Mouse (Mus musculus) right cerebral cortex, adult 18-20 months (tissue): ENCODE results near the gene Adad2.

Experiments used
- DNase-seq: peaks from one replicate; pipeline ENCODE4 v3.0.0; 2022; ENCODE audit warnings: mixed read lengths

The Adad2 gene

GRCm38 (mm10) chr8:119644429-119644960, 31.9 kb downstream of the Adad2 start:
- no peak for DNase-seq

GRCm38 (mm10) chr8:119644981-119645597, 32.5 kb downstream of the Adad2 start:
- DNase-seq = no peak

- DNase-seq = no peak
Measured at GRCm38 (mm10) chr8:119646197-119646596, 33.6 kb downstream of the Adad2 start.

- DNase-seq = no peak
Measured at GRCm38 (mm10) chr8:119646846-119647245, 34.3 kb downstream of the Adad2 start.

- DNase-seq = no peak
Measured at GRCm38 (mm10) chr8:119651324-119651723, 38.8 kb downstream of the Adad2 start.

GRCm38 (mm10) chr8:119656709-119657464, 44.3 kb downstream of the Adad2 start:
- DNase-seq = no peak

- DNase-seq = no peak
Measured at GRCm38 (mm10) chr8:119661081-119661480, 48.5 kb downstream of the Adad2 start.

- no peak for DNase-seq
Measured at GRCm38 (mm10) chr8:119661892-119662291, 49.3 kb downstream of the Adad2 start.

GRCm38 (mm10) chr8:119663440-119663839, 50.9 kb downstream of the Adad2 start:
- DNase-seq = no peak

GRCm38 (mm10) chr8:119665270-119665669, 52.7 kb downstream of the Adad2 start:
- DNase-seq = no peak
